Mouse (Mus musculus) gastrocnemius, postnatal 36 days (tissue): ENCODE results near the gene Cd274. TPM values are rescaled to one million over a fixed set of nuclear protein-coding genes. Genes with fewer than 3 reads are reported as not detected.

Experiments used
- DNase-seq, 2 experiments: peaks; one replicate each; pipeline ENCODE4 v3.0.0; 2022
- intact Hi-C: fragments of 180-260 bp; cut with DNase I; formaldehyde crosslinking; loops from one replicate; pipeline ENCODE4 v1.15.1; 2025
- total RNA-seq, 2 experiments: library from RNA; stranded (reverse); gene quantifications; 2 replicates each; pipeline ENCODE4 v1.2.3; 2021

Cd274 gene
- total RNA-seq, 2 experiments from 2014 or later, result 0.52 to 0.61 TPM

DNA sequence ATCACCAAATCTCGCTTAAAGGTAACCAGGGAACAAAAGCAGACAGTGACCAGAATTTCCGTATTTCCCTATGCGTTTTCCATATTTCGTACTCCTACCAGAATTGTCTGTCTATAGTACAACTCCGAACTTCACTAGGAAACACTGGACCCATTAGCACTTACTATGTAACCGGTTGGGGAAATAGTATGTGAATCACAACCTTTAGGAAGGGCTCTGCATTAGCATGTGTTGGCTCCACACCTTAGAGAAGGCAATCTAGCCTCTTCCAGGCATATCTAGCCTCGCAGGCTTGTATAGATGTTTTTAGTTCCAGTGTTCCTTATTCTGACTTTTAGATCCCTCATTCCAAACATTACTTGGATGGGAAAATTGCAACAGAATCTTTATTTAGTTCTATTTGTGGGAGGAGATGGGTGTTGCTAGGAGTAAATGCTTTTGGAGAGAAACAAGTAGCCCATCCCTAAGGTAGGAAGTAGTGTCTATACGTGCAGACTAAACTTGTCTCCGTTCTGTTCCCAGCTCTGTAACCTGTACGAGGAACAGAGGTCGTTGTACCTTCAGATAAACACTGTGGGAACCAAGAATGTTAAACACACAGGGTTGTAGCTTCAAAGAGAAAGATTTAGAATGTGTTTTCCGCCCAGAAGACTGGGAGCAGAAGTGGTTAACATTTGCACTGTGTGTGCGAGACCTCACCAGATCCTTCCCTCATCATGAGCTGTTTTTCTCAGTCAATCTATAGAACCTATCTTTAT, 4.9 kb upstream of the Cd274 start:
- intact Hi-C loops, result no loop called here
- no peak for DNase-seq

DNA sequence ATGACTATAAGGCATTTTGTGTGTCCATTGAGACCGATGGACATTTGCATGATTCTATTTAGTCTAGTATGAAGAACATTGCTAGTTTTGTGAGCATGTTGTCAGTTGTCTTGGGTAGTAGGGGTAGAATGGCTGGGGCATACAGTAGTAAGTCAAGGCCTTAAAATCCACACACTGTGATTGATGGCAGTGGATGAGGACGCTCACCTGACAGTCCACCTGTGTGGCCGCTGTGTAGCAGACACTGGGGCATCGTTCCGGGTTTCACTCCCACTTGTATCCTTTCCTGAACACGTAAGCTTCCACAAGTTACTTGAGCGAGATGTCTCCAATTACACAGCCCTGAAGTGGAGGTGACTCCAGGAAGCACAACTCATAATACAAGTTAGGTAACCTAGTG, 3.7 kb upstream of the Cd274 start:
- DNase-seq, result no peak
- intact Hi-C loops, result no loop called here

GRCm38 (mm10) chr19:29364076-29364475, 3.2 kb upstream of the Cd274 start:
- intact Hi-C loops, result no loop called here
- no peak for DNase-seq

- no peak for DNase-seq
- intact Hi-C loops, result loop anchor here (5.0 kb wide), 1 partner anchor 197 kb away; no protein-coding TSS in a partner anchor
Measured at GRCm38 (mm10) chr19:29365105-29365504, 2.1 kb upstream of the Cd274 start.

- DNase-seq, result no peak
- intact Hi-C loops, result loop anchor here (5.0 kb wide), 1 partner anchor 196 kb away; no protein-coding TSS in a partner anchor
Measured at GRCm38 (mm10) chr19:29366226-29366968, 858 bp upstream of the Cd274 start.

- intact Hi-C loops, result loop anchor here (5.0 kb wide), 1 partner anchor 194 kb away; no protein-coding TSS in a partner anchor
- DNase-seq, result no peak
Measured at GRCm38 (mm10) chr19:29368041-29368440, 786 bp downstream of the Cd274 start.

- intact Hi-C loops, result loop anchor here (5.0 kb wide), 1 partner anchor 194 kb away; no protein-coding TSS in a partner anchor
- DNase-seq, result no peak
Measured at GRCm38 (mm10) chr19:29368671-29369309, 1.5 kb downstream of the Cd274 start.

DNA sequence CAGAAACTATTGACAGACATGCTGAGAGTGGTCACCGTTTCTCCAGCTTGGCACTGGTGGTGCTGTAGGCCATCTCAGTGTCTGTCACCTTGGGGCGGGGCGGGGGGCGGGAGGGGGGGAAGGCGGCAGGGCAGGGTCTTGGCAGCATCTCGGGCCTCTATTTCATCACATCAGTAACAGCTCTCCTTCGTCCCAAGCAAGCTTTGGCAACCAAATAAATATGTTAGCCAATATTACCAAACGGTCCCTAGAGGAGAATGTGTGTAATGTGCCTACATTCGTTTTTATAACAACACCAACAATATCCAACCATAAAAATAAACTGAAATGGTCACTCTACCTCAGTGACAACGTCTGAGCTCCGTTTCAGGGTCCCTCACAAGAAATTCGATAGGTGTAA, 2.9 kb downstream of the Cd274 start:
- no peak for DNase-seq
- intact Hi-C loops, result no loop called here

DNA sequence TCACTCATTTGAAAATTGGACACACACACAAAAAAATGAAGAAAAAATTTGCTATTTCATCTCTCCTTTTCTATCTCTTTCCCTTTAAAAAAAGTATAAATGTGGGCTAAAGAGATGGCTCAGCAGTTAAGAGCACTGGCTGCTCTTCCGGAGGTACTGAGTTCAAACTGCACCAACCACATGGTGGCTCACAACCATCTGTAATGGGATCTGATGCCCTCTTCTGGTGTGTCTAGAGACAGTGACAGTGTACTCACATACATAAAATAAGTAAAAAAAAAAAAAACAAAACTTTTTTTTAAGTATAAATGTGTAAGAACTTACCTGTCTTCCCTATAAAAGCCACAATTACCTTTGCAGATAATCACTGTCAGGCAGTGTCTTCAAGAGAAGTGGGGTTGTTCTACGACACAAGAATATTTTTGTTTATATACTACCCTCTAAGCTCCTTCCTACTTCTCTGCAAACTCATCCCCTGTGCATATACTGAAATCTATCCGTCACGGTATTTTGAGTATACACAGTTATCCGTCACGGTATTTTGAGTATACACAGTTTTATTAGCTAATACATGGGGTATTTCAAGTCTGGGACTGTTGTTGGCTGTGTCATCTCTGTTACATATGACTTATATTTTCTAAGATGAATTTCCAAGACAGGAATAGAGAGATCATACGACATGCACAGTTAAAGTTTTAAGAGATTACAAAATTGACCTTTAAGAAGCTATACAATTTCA, 3.5 kb downstream of the Cd274 start:
- no peak for DNase-seq
- intact Hi-C loops, result no loop called here

DNA sequence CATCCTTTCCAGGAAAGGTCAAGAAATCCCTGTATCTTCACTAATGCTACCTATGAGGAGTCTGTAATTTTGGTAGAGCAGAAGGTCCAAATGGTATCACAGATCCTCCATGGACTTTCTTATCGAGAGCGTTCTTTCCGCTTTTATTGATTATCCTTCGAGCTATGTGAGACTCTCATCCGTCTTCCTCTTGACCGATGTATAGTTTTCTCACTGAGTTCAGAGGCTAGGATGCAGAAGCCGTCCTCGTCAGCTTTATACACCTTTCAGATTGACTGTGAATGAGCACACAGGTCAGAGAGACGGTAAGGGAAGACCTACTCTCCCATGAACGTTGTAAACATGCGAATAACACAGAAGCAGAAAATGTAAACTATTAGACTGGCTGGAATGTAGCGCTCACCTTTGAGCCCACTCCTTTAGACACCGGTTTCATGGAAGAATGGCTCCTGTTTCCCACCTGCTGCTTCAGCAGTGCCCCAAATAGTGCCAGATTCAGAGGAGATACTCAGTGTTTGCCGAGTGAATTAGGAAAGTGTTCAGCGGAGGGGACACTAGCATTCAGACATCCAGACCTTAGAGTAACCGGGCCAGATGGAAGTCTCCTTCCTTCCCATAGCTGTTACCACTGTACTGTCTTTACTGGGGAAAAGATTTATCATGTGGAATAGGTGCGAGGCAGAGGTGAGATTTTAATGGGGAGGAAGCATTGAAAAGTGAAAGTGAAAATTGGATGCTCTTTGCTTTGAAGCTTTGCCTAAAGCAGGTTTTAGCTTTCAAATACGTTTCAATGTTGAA, 4.2 kb downstream of the Cd274 start:
- DNase-seq, result no peak
- intact Hi-C loops, result no loop called here

- DNase-seq, result no peak
- intact Hi-C loops, result no loop called here
Measured at GRCm38 (mm10) chr19:29372138-29372537, 4.9 kb downstream of the Cd274 start.

DNA sequence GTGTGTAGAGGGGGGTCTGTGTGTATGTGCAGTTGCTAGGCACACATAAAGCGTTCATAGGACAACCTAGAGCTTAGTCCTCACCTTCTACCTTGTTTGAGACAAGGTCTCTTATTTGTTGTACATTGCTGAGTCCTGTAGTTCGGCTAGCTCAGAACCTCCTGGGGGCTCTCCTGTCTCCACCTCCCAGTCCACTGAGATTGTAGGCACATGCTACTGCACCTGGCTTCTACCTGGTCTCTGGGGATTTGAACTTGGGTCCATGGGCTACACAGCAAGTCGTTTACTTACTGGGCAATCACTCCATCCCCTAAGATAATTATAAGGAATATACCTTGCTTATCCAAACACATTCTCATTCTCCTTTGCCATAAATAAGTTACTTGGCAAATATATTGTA, 5.4 kb downstream of the Cd274 start:
- intact Hi-C loops, result no loop called here
- DNase-seq, result no peak

DNA sequence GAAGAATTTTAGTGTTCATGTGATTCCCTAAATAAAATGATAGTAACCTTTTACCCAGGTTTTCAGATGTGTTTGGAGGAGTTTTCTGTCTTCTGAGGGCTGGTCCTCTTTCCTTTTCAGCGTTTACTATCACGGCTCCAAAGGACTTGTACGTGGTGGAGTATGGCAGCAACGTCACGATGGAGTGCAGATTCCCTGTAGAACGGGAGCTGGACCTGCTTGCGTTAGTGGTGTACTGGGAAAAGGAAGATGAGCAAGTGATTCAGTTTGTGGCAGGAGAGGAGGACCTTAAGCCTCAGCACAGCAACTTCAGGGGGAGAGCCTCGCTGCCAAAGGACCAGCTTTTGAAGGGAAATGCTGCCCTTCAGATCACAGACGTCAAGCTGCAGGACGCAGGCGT, 6.2 kb downstream of the Cd274 start:
- DNase-seq, result no peak
- intact Hi-C loops, result no loop called here

- DNase-seq, result no peak
- intact Hi-C loops, result no loop called here
Measured at GRCm38 (mm10) chr19:29374947-29375346, 7.7 kb downstream of the Cd274 start.

DNA sequence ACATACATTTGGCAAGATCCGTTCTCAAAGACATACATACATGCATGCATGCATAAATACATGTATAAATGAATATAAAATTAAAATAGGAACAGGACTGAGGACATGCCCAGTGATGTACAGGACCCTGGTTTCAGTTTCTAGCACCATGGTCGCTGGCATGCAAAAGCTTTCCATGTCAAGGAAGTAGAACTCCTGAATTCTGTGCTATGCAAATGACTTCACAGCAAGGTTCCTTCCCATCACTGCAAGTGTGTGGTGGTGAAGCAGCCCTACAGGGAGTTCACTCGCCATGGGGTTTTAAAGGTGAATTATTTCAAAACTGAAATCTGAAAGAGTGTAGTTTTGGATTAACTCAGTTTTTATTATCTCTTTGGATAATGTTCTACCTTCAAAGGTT, 9.1 kb downstream of the Cd274 start:
- DNase-seq, result no peak
- intact Hi-C loops, result no loop called here

DNA sequence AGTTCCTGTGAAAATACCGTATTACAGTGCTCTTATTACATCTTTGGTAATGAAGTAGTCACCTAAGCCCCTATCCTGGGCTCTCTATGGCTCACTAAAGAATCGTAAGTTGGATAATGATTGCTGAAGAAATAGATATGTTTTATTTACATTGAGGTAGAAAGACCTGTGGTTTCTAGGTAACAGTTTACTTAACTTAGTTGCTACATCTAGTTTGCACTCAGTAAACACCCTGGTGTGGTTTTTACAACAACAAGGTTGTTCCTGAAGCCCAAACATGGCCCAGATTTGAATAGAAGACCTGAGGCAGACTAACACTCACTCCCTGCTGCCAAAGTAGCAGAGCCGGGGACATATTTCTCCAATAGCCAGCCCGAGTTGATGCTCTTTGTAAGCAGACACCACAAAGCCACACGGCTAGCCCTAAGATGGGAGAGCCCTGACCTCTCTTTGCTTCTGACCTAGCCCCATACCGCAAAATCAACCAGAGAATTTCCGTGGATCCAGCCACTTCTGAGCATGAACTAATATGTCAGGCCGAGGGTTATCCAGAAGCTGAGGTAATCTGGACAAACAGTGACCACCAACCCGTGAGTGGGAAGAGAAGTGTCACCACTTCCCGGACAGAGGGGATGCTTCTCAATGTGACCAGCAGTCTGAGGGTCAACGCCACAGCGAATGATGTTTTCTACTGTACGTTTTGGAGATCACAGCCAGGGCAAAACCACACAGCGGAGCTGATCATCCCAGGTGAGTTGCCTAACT, 12.8 kb downstream of the Cd274 start:
- intact Hi-C loops, result no loop called here
- no peak for DNase-seq

GRCm38 (mm10) chr19:29383368-29383767, 16.1 kb downstream of the Cd274 start:
- no peak for DNase-seq
- intact Hi-C loops, result no loop called here

GRCm38 (mm10) chr19:29384412-29384811, 17.2 kb downstream of the Cd274 start:
- intact Hi-C loops, result no loop called here
- DNase-seq, result no peak

GRCm38 (mm10) chr19:29384994-29385393, 17.7 kb downstream of the Cd274 start:
- intact Hi-C loops, result no loop called here

More at GRCm38 (mm10) chr19:29384994-29385393, 17.7 kb downstream of the Cd274 start:
- no peak for DNase-seq
